Mouse (Mus musculus) embryonic facial prominence, embryonic 12.5 days (tissue): ENCODE data around the gene Alad. TPM values are rescaled to one million over a fixed set of nuclear protein-coding genes. Genes with fewer than 3 reads are reported as not detected.

Experiments used
- ATAC-seq: fragments of 200-750 bp; cut with Nextera tagmentation; 2 replicates; pipeline ENCODE4 v1.8.0; 2017; ENCODE audit not compliant: insufficient number of reproducible peaks, insufficient read depth, low FRiP score, low TSS enrichment
- H3K27ac ChIP-seq: fragments of 300-500 bp; sonication (generic); 2 replicates; pipeline ENCODE4 v1.5.1; 2016; ENCODE audit warnings: mild to moderate bottlenecking
- H3K27me3 ChIP-seq: fragments of 300-500 bp; sonication (generic); 2 replicates; pipeline ENCODE4 v1.6.1; 2016; ENCODE audit warnings: mild to moderate bottlenecking, moderate library complexity
- H3K36me3 ChIP-seq: fragments of 300-500 bp; sonication (generic); 2 replicates; pipeline ENCODE4 v1.6.1; 2016; ENCODE audit warnings: mild to moderate bottlenecking
- H3K4me1 ChIP-seq: fragments of 300-500 bp; sonication (generic); 2 replicates; pipeline ENCODE4 v1.6.1; 2016
- H3K4me2 ChIP-seq: fragments of 300-500 bp; sonication (generic); replicated peaks from 2 replicates; pipeline ENCODE4 v1.6.1; 2016; ENCODE audit warnings: mild to moderate bottlenecking, moderate library complexity
- H3K4me3 ChIP-seq: fragments of 300-500 bp; sonication (generic); 2 replicates; pipeline ENCODE4 v1.5.1; 2016; ENCODE audit warnings: mild to moderate bottlenecking
- H3K9ac ChIP-seq: fragments of 300-500 bp; sonication (generic); 2 replicates; pipeline ENCODE4 v1.6.1; 2016; ENCODE audit warnings: mild to moderate bottlenecking, moderate library complexity
- H3K9me3 ChIP-seq: fragments of 300-500 bp; sonication (generic); 2 replicates; pipeline ENCODE4 v1.6.1; 2016; ENCODE audit warnings: mild to moderate bottlenecking, moderate library complexity
- WGBS: fragments of 180-500 bp; shearing (Covaris S2); methylation state at CpG from one replicate; pipeline ENCODE4 v1.1.7; 2016; 5-methylcytosine and 5-hydroxymethylcytosine counted together
- polyA plus RNA-seq: library from polyadenylated mRNA; unstranded; fragments of >200 nt; fragmentation: Nextera tagmentation; extraction: Ambion mirVana; gene quantifications from 2 replicates; pipeline ENCODE4 v1.2.1, GENCODE M21; 2016

Alad gene
- 76.9 and 78.5 TPM in 2 replicates for polyA plus RNA-seq

DNA sequence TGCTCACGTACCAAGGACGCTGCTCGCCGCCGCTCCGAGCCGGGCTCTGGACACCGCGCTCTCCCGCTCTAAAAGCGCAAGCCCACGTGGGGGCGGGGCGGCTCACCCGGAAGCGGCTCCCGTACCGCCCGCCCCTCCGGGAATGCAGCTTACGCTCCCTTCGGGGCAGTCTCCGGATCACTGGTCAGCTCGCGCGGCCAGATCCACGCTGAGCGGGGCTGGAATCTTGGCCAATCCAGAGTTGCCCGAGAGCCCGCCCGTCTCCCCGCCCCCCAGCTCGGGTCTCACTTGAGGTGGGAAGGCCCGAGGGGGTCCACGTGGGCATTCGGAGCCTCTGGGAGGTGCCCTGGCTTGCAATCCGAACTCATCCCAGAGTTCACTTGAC is at the start of gene Alad:
TSS of gene Alad (minus strand) at position 70 of the 385 bp plus-strand sequence.
- Histone ChIP-seq H3K4me2 (peak within 1 kb of the TSS; percentile 74), H3K27me3 (no peaks in the 10 kb centered on the region), H3K4me3 (peak within 1 kb of the TSS; percentile 78), H3K4me1 (peaks cover 38% of the 10 kb centered on the region), H3K9me3 (no peaks in the 10 kb centered on the region), H3K36me3 (peaks cover 16% of the 10 kb centered on the region), H3K9ac (peak within 1 kb of the TSS; percentile 75), H3K27ac (peak within 1 kb of the TSS; percentile 86)
- ATAC-seq = peak; percentile 70
- WGBS = under 1% methylated on average over 37 of the region's 37 CpGs

DNA sequence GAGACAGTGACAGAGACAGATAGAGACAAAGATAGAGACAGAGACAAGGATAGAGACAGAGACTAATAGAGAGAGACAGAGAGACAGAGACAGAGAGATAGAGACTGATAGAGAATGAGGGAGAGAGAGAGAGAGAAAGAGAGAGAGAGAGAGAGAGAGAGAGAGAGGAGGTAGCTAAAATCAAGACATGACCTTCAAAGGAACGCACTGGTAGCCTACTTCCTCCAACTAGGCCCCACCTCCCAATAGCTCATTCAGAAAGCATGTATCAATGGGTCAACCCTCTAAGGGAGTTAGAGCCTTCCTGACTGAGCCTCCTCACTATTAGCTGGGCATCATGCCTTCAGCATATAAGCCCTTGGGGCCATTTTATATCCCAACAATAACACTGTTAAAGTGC is 48.6 kb upstream of the Alad start:
- Histone ChIP-seq H3K27ac (no peak overlapping the region), H3K4me3 (no peak overlapping the region), H3K36me3 (no peaks in the 10 kb centered on the region), H3K4me2 (no peak overlapping the region), H3K27me3 (no peaks in the 10 kb centered on the region), H3K9me3 (no peaks in the 10 kb centered on the region), H3K4me1 (no peaks in the 10 kb centered on the region), H3K9ac (no peak overlapping the region)
- WGBS = 92% methylated on average over 1 of the region's 1 CpGs
- ATAC-seq = no peak

DNA sequence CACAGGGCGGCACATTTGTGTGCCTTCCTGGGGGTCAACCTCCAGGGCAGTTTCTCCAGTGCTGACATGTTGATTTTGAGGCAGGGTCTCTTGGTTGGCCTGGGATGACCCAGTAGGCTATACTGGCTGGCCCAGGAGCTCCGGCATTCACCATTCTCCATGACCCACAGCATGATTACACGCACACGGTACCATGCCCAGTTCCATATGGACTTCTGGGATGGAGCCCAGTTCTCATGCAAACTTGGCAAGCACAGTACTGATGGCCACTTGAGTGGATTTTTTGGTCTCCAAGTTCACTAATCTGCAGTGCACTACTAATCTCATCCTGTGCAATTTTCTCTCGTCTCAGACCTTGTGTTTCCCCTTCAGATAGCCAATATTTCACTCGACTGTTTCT is 48.0 kb upstream of the Alad start:
- no peaks in the 10 kb centered on the region for H3K27me3 ChIP-seq
- WGBS = 92% methylated on average over 6 of the region's 6 CpGs
- ATAC-seq = no peak
- no peak overlapping the region for H3K4me2 ChIP-seq
- no peaks in the 10 kb centered on the region for H3K36me3 ChIP-seq
- no peak overlapping the region for H3K4me3 ChIP-seq
- H3K9me3 ChIP-seq = no peaks in the 10 kb centered on the region
- H3K4me1 ChIP-seq = no peaks in the 10 kb centered on the region
- H3K9ac ChIP-seq = no peak overlapping the region
- H3K27ac ChIP-seq = no peak overlapping the region

DNA sequence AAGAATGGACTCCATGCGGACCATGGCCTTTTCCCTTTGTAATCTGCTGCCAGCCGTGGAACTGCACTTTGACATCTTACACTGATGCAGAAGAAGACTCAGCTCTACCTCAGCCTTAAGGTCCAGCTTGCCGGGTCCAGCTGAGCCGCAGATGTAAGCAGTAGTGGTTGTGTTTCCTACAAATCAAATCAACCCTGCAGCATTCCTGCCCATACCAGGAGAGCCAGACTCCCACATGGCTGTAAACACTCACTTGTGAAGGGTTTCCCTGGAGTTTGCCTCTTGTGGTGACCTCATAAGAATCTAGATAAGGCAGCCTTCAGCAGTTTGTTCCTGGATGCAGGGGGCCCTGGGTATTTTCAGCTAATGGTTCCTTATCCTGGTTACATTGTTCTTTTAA is 46.8 kb upstream of the Alad start:
- Histone ChIP-seq H3K27ac (no peak overlapping the region), H3K9me3 (no peaks in the 10 kb centered on the region)
- 71% methylated on average over 4 of the region's 4 CpGs for WGBS

DNA sequence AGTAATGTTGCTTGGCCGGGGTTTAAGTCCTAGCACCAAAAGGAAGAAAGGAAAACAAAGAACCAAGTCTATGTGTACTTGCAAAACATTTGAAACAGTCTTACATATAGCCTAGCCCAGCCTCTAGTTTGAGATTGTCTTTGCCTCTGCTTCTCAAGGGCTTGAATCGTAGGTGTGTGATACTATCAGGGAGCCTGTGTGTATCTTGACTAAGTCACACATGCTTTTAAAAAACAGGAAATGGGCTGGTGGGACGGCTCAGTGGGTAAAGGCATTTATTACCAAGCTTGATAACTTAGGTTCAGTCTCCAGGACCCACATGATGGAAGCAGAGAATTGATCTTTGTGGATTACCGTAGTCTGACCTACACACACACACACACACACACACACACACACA is 42.3 kb upstream of the Alad start:
- Histone ChIP-seq H3K9ac (no peak overlapping the region), H3K4me3 (no peak overlapping the region), H3K4me2 (no peak overlapping the region), H3K27me3 (no peaks in the 10 kb centered on the region), H3K9me3 (no peaks in the 10 kb centered on the region), H3K36me3 (no peaks in the 10 kb centered on the region), H3K27ac (no peak overlapping the region), H3K4me1 (no peaks in the 10 kb centered on the region)
- no peak for ATAC-seq
- WGBS = 70% methylated on average over 4 of the region's 4 CpGs

More for the DNA sequence above, 46.8 kb upstream of the Alad start:
- Histone ChIP-seq H3K4me3 (no peak overlapping the region), H3K27me3 (no peaks in the 10 kb centered on the region), H3K4me1 (no peaks in the 10 kb centered on the region), H3K36me3 (no peaks in the 10 kb centered on the region), H3K9ac (no peak overlapping the region), H3K4me2 (no peak overlapping the region)
- no peak for ATAC-seq

GRCm38 (mm10) chr4:62561630-62562001 is 41.9 kb upstream of the Alad start:
- no peaks in the 10 kb centered on the region for H3K36me3 ChIP-seq
- H3K27me3 ChIP-seq = no peaks in the 10 kb centered on the region
- no peak overlapping the region for H3K4me3 ChIP-seq
- H3K27ac ChIP-seq = no peak overlapping the region
- ATAC-seq = no peak
- 48% methylated on average over 3 of the region's 3 CpGs for WGBS
- H3K9ac ChIP-seq = no peak overlapping the region
- no peaks in the 10 kb centered on the region for H3K9me3 ChIP-seq
- no peaks in the 10 kb centered on the region for H3K4me1 ChIP-seq
- H3K4me2 ChIP-seq = no peak overlapping the region

DNA sequence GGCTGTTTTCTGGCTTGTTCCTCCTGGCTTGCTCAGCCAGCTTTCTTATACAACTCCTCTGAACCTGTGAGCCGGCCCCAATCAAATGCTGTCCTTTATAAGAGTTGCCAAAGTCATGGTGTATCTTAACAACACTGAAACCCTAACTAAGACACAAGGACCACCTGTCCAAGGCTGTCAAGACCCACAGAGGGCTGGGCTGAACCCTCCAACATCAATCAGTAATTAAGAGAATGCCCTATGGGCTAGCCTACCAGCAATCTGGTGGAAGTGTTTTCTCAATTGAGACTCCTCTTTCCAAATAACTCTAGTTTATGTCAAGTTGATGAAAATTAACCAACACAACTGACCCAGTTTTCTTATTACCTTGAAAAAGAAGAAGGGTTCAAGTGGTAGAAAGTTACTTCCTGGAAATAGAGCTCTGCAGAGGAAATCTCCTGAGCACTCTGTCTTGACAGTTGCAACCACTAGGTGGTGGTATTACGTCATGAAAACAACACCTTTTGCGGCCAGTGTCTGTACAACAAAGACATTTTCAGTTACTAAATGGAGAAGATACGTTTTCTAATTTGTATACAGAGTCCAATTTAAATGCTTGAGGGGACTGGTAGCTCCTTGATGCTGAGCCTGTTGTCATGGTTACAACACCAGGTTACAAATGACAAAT is 41.4 kb upstream of the Alad start:
- no peaks in the 10 kb centered on the region for H3K4me1 ChIP-seq
- no peaks in the 10 kb centered on the region for H3K36me3 ChIP-seq
- H3K4me3 ChIP-seq = no peak overlapping the region
- 24% methylated on average over 4 of the region's 4 CpGs for WGBS
- peak; percentile 48; the same call in 1 of the 2 replicates for ATAC-seq
- H3K9me3 ChIP-seq = no peaks in the 10 kb centered on the region
- H3K27me3 ChIP-seq = no peaks in the 10 kb centered on the region
- no peak overlapping the region for H3K27ac ChIP-seq
- H3K4me2 ChIP-seq = no peak overlapping the region
- H3K9ac ChIP-seq = no peak overlapping the region

- H3K36me3 ChIP-seq = no peaks in the 10 kb centered on the region
- H3K9ac ChIP-seq = no peak within 1 kb of the TSS
- H3K4me3 ChIP-seq = no peak within 1 kb of the TSS
- no peak for ATAC-seq
- no peaks in the 10 kb centered on the region for H3K4me1 ChIP-seq
- H3K27ac ChIP-seq = no peak within 1 kb of the TSS
- H3K4me2 ChIP-seq = no peak within 1 kb of the TSS
- H3K9me3 ChIP-seq = no peaks in the 10 kb centered on the region
- 51% methylated on average over 6 of the region's 6 CpGs for WGBS
- no peaks in the 10 kb centered on the region for H3K27me3 ChIP-seq
Observed at GRCm38 (mm10) chr4:62559797-62560329, 40.1 kb upstream of the Alad start, which contains the start of gene Rgs3. TSS of gene Rgs3 (plus strand) at chr4:62559847.

GRCm38 (mm10) chr4:62557436-62557835 is 37.7 kb upstream of the Alad start:
- no peak overlapping the region for H3K4me2 ChIP-seq
- H3K4me3 ChIP-seq = no peak overlapping the region
- H3K36me3 ChIP-seq = no peaks in the 10 kb centered on the region
- WGBS = 63% methylated on average over 3 of the region's 3 CpGs
- no peak overlapping the region for H3K9ac ChIP-seq
- no peaks in the 10 kb centered on the region for H3K27me3 ChIP-seq
- no peaks in the 10 kb centered on the region for H3K9me3 ChIP-seq
- H3K4me1 ChIP-seq = no peaks in the 10 kb centered on the region
- H3K27ac ChIP-seq = no peak overlapping the region
- no peak for ATAC-seq

DNA sequence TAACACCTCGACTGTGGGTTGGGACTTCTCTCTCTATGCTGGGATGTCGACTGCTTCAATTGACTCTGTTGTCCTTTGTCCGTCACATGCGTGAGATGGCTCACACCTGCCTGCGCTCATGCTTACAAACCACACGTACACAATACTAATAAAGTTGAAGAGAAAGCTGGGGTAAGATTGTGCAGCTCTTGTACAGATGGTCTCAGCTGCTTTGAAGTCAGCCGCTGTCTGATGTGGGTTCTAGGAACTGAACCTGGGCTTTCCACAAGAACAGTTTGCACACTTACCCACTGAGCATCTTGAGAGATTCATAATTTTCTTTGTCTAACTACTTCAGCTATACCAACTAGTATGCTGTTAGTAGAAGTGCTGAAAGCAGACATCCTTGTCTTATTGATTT is 32.2 kb upstream of the Alad start:
- H3K4me1 ChIP-seq = no peaks in the 10 kb centered on the region
- no peaks in the 10 kb centered on the region for H3K9me3 ChIP-seq
- H3K27me3 ChIP-seq = no peaks in the 10 kb centered on the region
- no peak overlapping the region for H3K4me3 ChIP-seq
- no peak overlapping the region for H3K27ac ChIP-seq
- H3K4me2 ChIP-seq = no peak overlapping the region
- WGBS = 83% methylated on average over 7 of the region's 7 CpGs
- no peak overlapping the region for H3K9ac ChIP-seq
- ATAC-seq = no peak
- no peaks in the 10 kb centered on the region for H3K36me3 ChIP-seq

DNA sequence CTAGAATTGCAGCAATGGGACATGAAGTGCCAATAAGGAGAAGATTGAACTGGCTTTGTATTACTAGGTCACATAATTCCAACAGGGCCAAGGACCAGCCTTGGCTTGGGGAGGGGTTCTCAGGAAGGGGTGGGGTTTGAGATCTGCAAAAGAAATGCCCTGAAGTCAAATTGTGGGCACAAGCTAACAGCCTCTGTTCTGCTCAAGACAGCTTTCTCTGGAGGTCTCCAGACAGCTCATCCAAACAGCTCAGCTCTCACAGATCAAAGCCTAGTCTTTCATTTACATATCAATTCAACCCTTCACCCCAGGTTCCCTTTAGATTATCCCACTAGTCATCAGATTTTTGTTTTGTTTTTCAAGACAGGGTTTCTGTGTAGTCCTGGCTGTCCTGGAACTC is 25.1 kb upstream of the Alad start:
- ATAC-seq = no peak

DNA sequence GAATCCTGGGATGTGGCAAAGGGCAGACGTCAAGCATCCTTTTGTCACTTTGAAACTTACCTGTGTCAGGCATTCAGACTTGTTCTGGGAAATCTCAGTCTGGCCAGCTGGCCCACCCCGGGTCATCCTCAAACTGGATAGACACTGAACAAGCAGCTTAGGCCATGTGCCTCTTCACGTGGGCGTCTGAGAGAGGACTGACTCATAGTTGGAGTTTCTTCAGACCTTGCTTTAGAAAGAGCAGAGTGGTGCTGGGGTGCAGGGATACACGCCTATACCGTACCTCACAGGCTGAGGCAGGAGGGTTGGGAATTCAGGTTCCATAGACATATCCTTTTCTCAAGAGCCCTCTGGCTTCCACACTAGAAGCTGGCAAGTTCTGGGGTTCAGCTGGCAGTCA is 24.1 kb upstream of the Alad start:
- H3K36me3 ChIP-seq = no peaks in the 10 kb centered on the region
- no peak overlapping the region for H3K4me3 ChIP-seq
- H3K27me3 ChIP-seq = no peaks in the 10 kb centered on the region
- 90% methylated on average over 6 of the region's 6 CpGs for WGBS
- no peaks in the 10 kb centered on the region for H3K4me1 ChIP-seq
- H3K9ac ChIP-seq = no peak overlapping the region
- ATAC-seq = no peak
- no peak overlapping the region for H3K4me2 ChIP-seq
- no peaks in the 10 kb centered on the region for H3K9me3 ChIP-seq
- H3K27ac ChIP-seq = no peak overlapping the region

More for the DNA sequence above, 25.1 kb upstream of the Alad start:
- no peaks in the 10 kb centered on the region for H3K36me3 ChIP-seq
- H3K27me3 ChIP-seq = no peaks in the 10 kb centered on the region
- H3K27ac ChIP-seq = no peak overlapping the region
- H3K9ac ChIP-seq = no peak overlapping the region
- no peak overlapping the region for H3K4me3 ChIP-seq
- H3K9me3 ChIP-seq = no peaks in the 10 kb centered on the region
- H3K4me2 ChIP-seq = no peak overlapping the region
- no peaks in the 10 kb centered on the region for H3K4me1 ChIP-seq
